Mouse (Mus musculus): ENCODE results near the gene Col5a2. TPM values are rescaled to one million over a fixed set of nuclear protein-coding genes. Genes with fewer than 3 reads are reported as not detected.

Col5a2 gene
- polyA plus RNA-seq, 1 experiment from 2014 or later: 23.5 TPM

GRCm38 (mm10) chr1:45329149-45329548 lies 173.9 kb downstream of the Col5a2 start:
- Histone ChIP-seq H3K27me3 (ENCODE audit: control insufficient read depth, insufficient read depth, low read length) (no peaks in the 10 kb centered on the region), H3K9ac (ENCODE audit: low read length) (no peak overlapping the region), H3K4me3 (ENCODE audit: low read depth, low read length) (no peak overlapping the region), H3K9me3 (ENCODE audit: control insufficient read depth, low read length) (no peaks in the 10 kb centered on the region), H3K27ac (replicated peaks; ENCODE audit: low read depth, low read length) (no peak overlapping the region), H3K4me2 (ENCODE audit: low read depth, severe bottlenecking) (no peak overlapping the region), H3K4me1 (ENCODE audit: control insufficient read depth, insufficient read depth, low read length) (no peaks in the 10 kb centered on the region), H3K36me3 (ENCODE audit: control insufficient read depth, insufficient read depth, low read length) (no peaks in the 10 kb centered on the region)
- no peak for DNase-seq (ENCODE audit: low spot score)
- 98% methylated on average over 1 of the region's 1 CpGs for whole genome bisulfite sequencing
- no peak for ATAC-seq (ENCODE audit: insufficient number of reproducible peaks, low FRiP score, low TSS enrichment, low read depth)

Other genes starting within 250 kb of the Col5a2 start
- gene Col3a1, start 191.7 kb downstream of the Col5a2 start, polyA plus RNA-seq (2014; fragmentation: Nextera tagmentation; extraction: Ambion mirVana): 421 and 478 TPM in 2 replicates